Mouse (Mus musculus) ES-Bruce4 (cell line): ENCODE results near the gene Fxyd2.

Source experiments
- CTCF ChIP-seq: IDR thresholded peaks from one replicate; pipeline ENCODE4 v1.8.1; 2011; ENCODE audit warnings: low read depth, low read length
- POLR2A ChIP-seq: IDR thresholded peaks from one replicate; pipeline ENCODE4 v1.8.1; 2011; ENCODE audit warnings: low read length; ENCODE audit not compliant: insufficient read depth

GRCm38 (mm10) chr9:45458363-45458762 lies 58.9 kb downstream of the Fxyd2 start:
- no peak for TF ChIP-seq CTCF
- TF ChIP-seq POLR2A, result no peak
